Mouse (Mus musculus) stomach, postnatal 0 days (tissue): ENCODE results near the gene Sertad1. TPM values are rescaled to one million over a fixed set of nuclear protein-coding genes. Genes with fewer than 3 reads are reported as not detected.
"Not testable (repeated sequence)": the region's sequence is repeated elsewhere in the genome, so short reads cannot be mapped to it uniquely, and the experiment has no call there.

Experiments
- ATAC-seq: fragments of 200-750 bp; cut with Nextera tagmentation; 2 replicates; pipeline ENCODE4 v1.8.0; 2017; ENCODE audit not compliant: low FRiP score, low TSS enrichment
- DNase-seq: peaks from one replicate; pipeline ENCODE4 v3.0.0-alpha.2; 2016; ENCODE audit warnings: low spot score
- H3K27ac ChIP-seq: fragments of 300-500 bp; sonication (generic); replicated peaks from 2 replicates; pipeline ENCODE4 v1.5.1; 2014; ENCODE audit warnings: mild to moderate bottlenecking, control low read depth
- H3K27me3 ChIP-seq: fragments of 300-500 bp; sonication (generic); 2 replicates; pipeline ENCODE4 v1.6.1; 2014; ENCODE audit warnings: low read length; ENCODE audit not compliant: control insufficient read depth, insufficient read depth
- H3K36me3 ChIP-seq: fragments of 300-500 bp; sonication (generic); 2 replicates; pipeline ENCODE4 v1.6.1; 2014; ENCODE audit warnings: low read length, mixed read lengths; ENCODE audit not compliant: control insufficient read depth, insufficient read depth
- H3K4me1 ChIP-seq: fragments of 300-500 bp; sonication (generic); replicated peaks from 2 replicates; pipeline ENCODE4 v1.6.1; 2014; ENCODE audit warnings: antibody characterized with exemption; ENCODE audit not compliant: control insufficient read depth, insufficient read depth
- H3K4me2 ChIP-seq: fragments of 300-500 bp; sonication (generic); replicated peaks from 2 replicates; pipeline ENCODE4 v1.6.1; 2014; ENCODE audit warnings: low read depth, mild to moderate bottlenecking, control low read depth, moderate library complexity
- H3K4me3 ChIP-seq: fragments of 300-500 bp; sonication (generic); 2 replicates; pipeline ENCODE4 v1.5.1; 2014; ENCODE audit warnings: low read depth, low read length, control low read depth
- H3K9ac ChIP-seq: fragments of 300-500 bp; sonication (generic); 2 replicates; pipeline ENCODE4 v1.6.1; 2014; ENCODE audit warnings: mild to moderate bottlenecking, low read length, control low read depth, mixed read lengths
- H3K9me3 ChIP-seq: fragments of 300-500 bp; sonication (generic); 2 replicates; pipeline ENCODE4 v1.6.1; 2016; ENCODE audit warnings: low read length; ENCODE audit not compliant: control insufficient read depth
- CTCF ChIP-seq: IDR thresholded peaks from 2 replicates; pipeline ENCODE4 v1.5.1; 2016; ENCODE audit warnings: antibody characterized with exemption, low read depth, mild to moderate bottlenecking, moderate library complexity
- EP300 ChIP-seq: optimal IDR thresholded peaks from 2 replicates; pipeline ENCODE3; 2016; ENCODE audit warnings: antibody characterized with exemption
- WGBS: fragments of 180-500 bp; shearing (Covaris S2); extraction: QIAGEN DNeasy Blood & Tissue Kit; methylation state at CpG from one replicate; pipeline ENCODE4 v1.1.7; 2014; 5-methylcytosine and 5-hydroxymethylcytosine counted together
- polyA plus RNA-seq: library from polyadenylated mRNA; unstranded; fragments of >200 nt; fragmentation: Nextera tagmentation; extraction: Ambion mirVana; gene quantifications from 2 replicates; pipeline ENCODE4 v1.2.1, GENCODE M21; 2015

Gene Sertad1
- polyA plus RNA-seq, 1 experiment from 2014 or later = 53.0 TPM

- TF ChIP-seq CTCF = peak; percentile 76
- TF ChIP-seq EP300 = no peak
- DNase-seq (peak; percentile 95), ATAC-seq (peak; percentile 87)
- no peaks in the 10 kb centered on the region for H3K9me3 ChIP-seq
- WGBS = under 1% methylated on average over 28 of the region's 33 CpGs
- H3K27me3 ChIP-seq = no peaks in the 10 kb centered on the region
- H3K27ac ChIP-seq = peak overlapping the region; percentile 94
- H3K36me3 ChIP-seq = peaks cover 6% of the 10 kb centered on the region
- peak overlapping the region; percentile 39 for H3K4me3 ChIP-seq
- peak overlapping the region; percentile 58 for H3K9ac ChIP-seq
- H3K4me2 ChIP-seq = peak overlapping the region; percentile 57
- H3K4me1 ChIP-seq = peaks cover 10% of the 10 kb centered on the region; the same call in 1 of the 2 replicates
Measured at GRCm38 (mm10) chr7:27490543-27491329, 4.0 kb downstream of the Sertad1 start.

- ATAC-seq = no peak
- H3K36me3 ChIP-seq = peaks cover 6% of the 10 kb centered on the region
- no peak overlapping the region for H3K4me2 ChIP-seq
- H3K9ac ChIP-seq = no peak overlapping the region
- peak overlapping the region; percentile 94; the same call in 1 of the 2 replicates for H3K27ac ChIP-seq
- DNase-seq = no peak
- H3K4me3 ChIP-seq = no peak overlapping the region
- TF ChIP-seq CTCF (no peak), EP300 (no peak)
- peaks cover 10% of the 10 kb centered on the region; the same call in 1 of the 2 replicates for H3K4me1 ChIP-seq
- H3K9me3 ChIP-seq = no peaks in the 10 kb centered on the region
- no peaks in the 10 kb centered on the region for H3K27me3 ChIP-seq
- 66% methylated on average over 7 of the region's 7 CpGs for WGBS
Measured at GRCm38 (mm10) chr7:27491856-27492255, 5.1 kb downstream of the Sertad1 start.

GRCm38 (mm10) chr7:27493022-27493421 lies 6.3 kb downstream of the Sertad1 start:
- no peak overlapping the region for H3K27ac ChIP-seq
- no peak overlapping the region for H3K4me3 ChIP-seq
- no peak for ATAC-seq
- peaks cover 6% of the 10 kb centered on the region for H3K36me3 ChIP-seq
- DNase-seq = no peak
- no peak overlapping the region for H3K9ac ChIP-seq
- TF ChIP-seq CTCF (no peak), EP300 (no peak)
- no peaks in the 10 kb centered on the region for H3K27me3 ChIP-seq
- no peaks in the 10 kb centered on the region for H3K9me3 ChIP-seq
- no peak overlapping the region for H3K4me2 ChIP-seq
- peaks cover 9% of the 10 kb centered on the region; the same call in 1 of the 2 replicates for H3K4me1 ChIP-seq
- WGBS = 51% methylated on average over 3 of the region's 3 CpGs

GRCm38 (mm10) chr7:27493450-27493849 lies 6.7 kb downstream of the Sertad1 start:
- Histone ChIP-seq H3K4me3 (no peak overlapping the region), H3K4me1 (peaks cover 5% of the 10 kb centered on the region; the same call in 1 of the 2 replicates), H3K27ac (no peak overlapping the region), H3K36me3 (peaks cover 6% of the 10 kb centered on the region), H3K9ac (no peak overlapping the region), H3K27me3 (no peaks in the 10 kb centered on the region), H3K4me2 (no peak overlapping the region), H3K9me3 (no peaks in the 10 kb centered on the region)
- no peak for DNase-seq
- no peak for TF ChIP-seq EP300
- TF ChIP-seq CTCF = no peak
- 75% methylated on average over 5 of the region's 5 CpGs for WGBS
- no peak for ATAC-seq

- DNase-seq, H3K36me3 ChIP-seq, H3K27me3 ChIP-seq, H3K4me3 ChIP-seq, H3K9ac ChIP-seq, H3K27ac ChIP-seq, ATAC-seq, H3K4me2 ChIP-seq, H3K9me3 ChIP-seq, H3K4me1 ChIP-seq: not testable (repeated sequence)
- 91% methylated on average over 9 of the region's 9 CpGs for WGBS
Measured at GRCm38 (mm10) chr7:27494659-27495367, 8.1 kb downstream of the Sertad1 start.

- no peaks in the 10 kb centered on the region for H3K4me1 ChIP-seq
- H3K4me3 ChIP-seq = no peak within 1 kb of the TSS
- no peak; the same call in 1 of the 2 replicates for ATAC-seq
- H3K36me3 ChIP-seq = no peaks in the 10 kb centered on the region
- no peaks in the 10 kb centered on the region for H3K9me3 ChIP-seq
- no peak within 1 kb of the TSS for H3K27ac ChIP-seq
- H3K9ac ChIP-seq = no peak within 1 kb of the TSS
- H3K4me2 ChIP-seq = no peak within 1 kb of the TSS
- TF ChIP-seq CTCF (no peak), EP300 (no peak)
- no peaks in the 10 kb centered on the region for H3K27me3 ChIP-seq
- WGBS = 30% methylated on average over 3 of the region's 3 CpGs
- DNase-seq = no peak
Measured at GRCm38 (mm10) chr7:27499036-27499435, 12.3 kb downstream of the Sertad1 start, which contains the start of gene Prx. Prx (plus strand) TSS chr7:27499324.
